Mouse (Mus musculus) lung, postnatal 0 days (tissue): ENCODE measurements at regions not wholly inside any gene's neighbourhood (a gene's known extent, or its start where the extent isn't known, plus 50 kb on each side); places are given as distances from the start of the nearest gene placed in this dataset.

Experiments used
- ATAC-seq: fragments of 200-750 bp; cut with Nextera tagmentation; 2 replicates; pipeline ENCODE4 v1.8.0; 2017; ENCODE audit warnings: moderate library complexity
- DNase-seq: peaks from one replicate; pipeline ENCODE4 v3.0.0-alpha.2; 2016; ENCODE audit warnings: low spot score
- H3K27ac ChIP-seq: fragments of 300-500 bp; sonication (generic); 2 replicates; pipeline ENCODE4 v1.5.1; 2014; ENCODE audit warnings: antibody characterized with exemption, mild to moderate bottlenecking, low read length, mixed read lengths
- H3K27me3 ChIP-seq: fragments of 300-500 bp; sonication (generic); replicated peaks from 2 replicates; pipeline ENCODE4 v1.6.1; 2014; ENCODE audit warnings: low read length, mixed read lengths; ENCODE audit not compliant: insufficient read depth
- H3K36me3 ChIP-seq: fragments of 300-500 bp; sonication (generic); 2 replicates; pipeline ENCODE4 v1.6.1; 2014; ENCODE audit warnings: low read length, mixed read lengths; ENCODE audit not compliant: insufficient read depth
- H3K4me1 ChIP-seq: fragments of 300-500 bp; sonication (generic); 2 replicates; pipeline ENCODE4 v1.6.1; 2014; ENCODE audit warnings: antibody characterized with exemption, low read depth, low read length, mixed read lengths; ENCODE audit not compliant: insufficient read depth
- H3K4me2 ChIP-seq: fragments of 300-500 bp; sonication (generic); replicated peaks from 2 replicates; pipeline ENCODE4 v1.6.1; 2014; ENCODE audit warnings: low read depth, mild to moderate bottlenecking, low read length, moderate library complexity, mixed read lengths
- H3K4me3 ChIP-seq: fragments of 300-500 bp; sonication (generic); 2 replicates; pipeline ENCODE4 v1.5.1; 2014; ENCODE audit warnings: low read depth, low read length
- H3K9ac ChIP-seq: fragments of 300-500 bp; sonication (generic); replicated peaks from 2 replicates; pipeline ENCODE4 v1.6.1; 2014; ENCODE audit warnings: low read depth, mild to moderate bottlenecking
- H3K9me3 ChIP-seq: fragments of 300-500 bp; sonication (generic); 2 replicates; pipeline ENCODE4 v1.6.1; 2016; ENCODE audit warnings: low read length, mixed read lengths
- CTCF ChIP-seq: IDR thresholded peaks from 2 replicates; pipeline ENCODE4 v1.5.1; 2016; ENCODE audit warnings: antibody characterized with exemption, mild to moderate bottlenecking
- EP300 ChIP-seq: IDR thresholded peaks from 2 replicates; pipeline ENCODE4 v1.6.1; 2016; ENCODE audit warnings: antibody characterized with exemption, mild to moderate bottlenecking, control low read depth
- WGBS: fragments of 180-500 bp; shearing (Covaris S2); extraction: QIAGEN DNeasy Blood & Tissue Kit; methylation state at CpG from one replicate; pipeline ENCODE4 v1.1.7; 2014; 5-methylcytosine and 5-hydroxymethylcytosine counted together

GRCm38 (mm10) chr2:79120610-79121345, 134.4 kb upstream of the Itga4 start:
- H3K4me2 ChIP-seq, result no peak overlapping the region
- 79% methylated on average over 6 of the region's 6 CpGs for WGBS

GRCm38 (mm10) chr2:79122530-79122929, 132.7 kb upstream of the Itga4 start:
- TF ChIP-seq EP300, result no peak
- TF ChIP-seq CTCF, result no peak
- H3K4me1 ChIP-seq, result no peaks in the 10 kb centered on the region

More at GRCm38 (mm10) chr2:79120610-79121345, 134.4 kb upstream of the Itga4 start:
- no peaks in the 10 kb centered on the region for H3K27me3 ChIP-seq
- H3K9me3 ChIP-seq, result no peaks in the 10 kb centered on the region
- H3K36me3 ChIP-seq, result no peaks in the 10 kb centered on the region
- no peak overlapping the region for H3K27ac ChIP-seq
- TF ChIP-seq EP300, result no peak
- no peak for TF ChIP-seq CTCF
- H3K9ac ChIP-seq, result no peak overlapping the region
- H3K4me3 ChIP-seq, result no peak overlapping the region
- ATAC-seq (no peak), DNase-seq (no peak)
- no peaks in the 10 kb centered on the region for H3K4me1 ChIP-seq

GRCm38 (mm10) chr2:79124272-79124976, 130.8 kb upstream of the Itga4 start:
- Histone ChIP-seq H3K36me3 (no peaks in the 10 kb centered on the region), H3K4me1 (no peaks in the 10 kb centered on the region), H3K4me2 (no peak overlapping the region), H3K27ac (no peak overlapping the region), H3K4me3 (no peak overlapping the region), H3K27me3 (no peaks in the 10 kb centered on the region), H3K9me3 (no peaks in the 10 kb centered on the region), H3K9ac (no peak overlapping the region)
- WGBS, result 93% methylated on average over 4 of the region's 5 CpGs
- no peak for ATAC-seq
- no peak for TF ChIP-seq CTCF
- TF ChIP-seq EP300, result no peak
- DNase-seq, result no peak

More at GRCm38 (mm10) chr2:79122530-79122929, 132.7 kb upstream of the Itga4 start:
- ATAC-seq (no peak), DNase-seq (no peak)
- H3K4me3 ChIP-seq, result no peak overlapping the region
- H3K9ac ChIP-seq, result no peak overlapping the region
- H3K4me2 ChIP-seq, result no peak overlapping the region
- H3K36me3 ChIP-seq, result no peaks in the 10 kb centered on the region
- H3K27ac ChIP-seq, result no peak overlapping the region
- H3K27me3 ChIP-seq, result no peaks in the 10 kb centered on the region
- H3K9me3 ChIP-seq, result no peaks in the 10 kb centered on the region

- Histone ChIP-seq H3K36me3 (no peaks in the 10 kb centered on the region), H3K4me2 (no peak overlapping the region), H3K4me3 (no peak overlapping the region), H3K9me3 (no peaks in the 10 kb centered on the region), H3K4me1 (no peaks in the 10 kb centered on the region), H3K27me3 (no peaks in the 10 kb centered on the region), H3K9ac (no peak overlapping the region), H3K27ac (no peak overlapping the region)
- DNase-seq (no peak), ATAC-seq (no peak)
- TF ChIP-seq CTCF (no peak), EP300 (no peak)
- 28% methylated on average over 6 of the region's 6 CpGs for WGBS
Observed at GRCm38 (mm10) chr2:79126170-79126879, 128.9 kb upstream of the Itga4 start.

- Histone ChIP-seq H3K4me1 (no peaks in the 10 kb centered on the region), H3K4me3 (no peak overlapping the region), H3K36me3 (no peaks in the 10 kb centered on the region), H3K27me3 (no peaks in the 10 kb centered on the region), H3K27ac (no peak overlapping the region), H3K9ac (no peak overlapping the region), H3K9me3 (no peaks in the 10 kb centered on the region), H3K4me2 (no peak overlapping the region)
- 44% methylated on average over 6 of the region's 6 CpGs for WGBS
- DNase-seq (no peak), ATAC-seq (no peak)
- TF ChIP-seq CTCF (no peak), EP300 (no peak)
Observed at GRCm38 (mm10) chr2:79126996-79127741, 128.1 kb upstream of the Itga4 start.

GRCm38 (mm10) chr2:79127822-79128221, 127.4 kb upstream of the Itga4 start:
- H3K27ac ChIP-seq, result no peak overlapping the region
- H3K4me3 ChIP-seq, result no peak overlapping the region
- no peaks in the 10 kb centered on the region for H3K9me3 ChIP-seq
- WGBS, result 82% methylated on average over 1 of the region's 1 CpGs
- no peaks in the 10 kb centered on the region for H3K27me3 ChIP-seq
- no peak for TF ChIP-seq EP300
- no peak for TF ChIP-seq CTCF
- H3K4me2 ChIP-seq, result no peak overlapping the region
- H3K4me1 ChIP-seq, result no peaks in the 10 kb centered on the region
- ATAC-seq, result no peak
- no peaks in the 10 kb centered on the region for H3K36me3 ChIP-seq
- H3K9ac ChIP-seq, result no peak overlapping the region
- no peak for DNase-seq
